Mouse (Mus musculus) kidney, embryonic 15.5 days (tissue): ENCODE data around the gene Calm2. TPM values are rescaled to one million over a fixed set of nuclear protein-coding genes. Genes with fewer than 3 reads are reported as not detected.

ENCODE experiments used
- ATAC-seq: fragments of 200-750 bp; cut with Nextera tagmentation; replicated peaks from 2 replicates; pipeline ENCODE4 v1.8.0; 2017; ENCODE audit warnings: moderate TSS enrichment; ENCODE audit not compliant: low FRiP score
- H3K27ac ChIP-seq: fragments of 300-500 bp; sonication (generic); 2 replicates; pipeline ENCODE4 v1.5.1; 2015; ENCODE audit warnings: mild to moderate bottlenecking, inconsistent platforms
- H3K27me3 ChIP-seq: fragments of 300-500 bp; sonication (generic); 2 replicates; pipeline ENCODE4 v1.6.1; 2015; ENCODE audit warnings: inconsistent platforms
- H3K36me3 ChIP-seq: fragments of 300-500 bp; sonication (generic); 2 replicates; pipeline ENCODE4 v1.6.1; 2015; ENCODE audit warnings: inconsistent platforms
- H3K4me1 ChIP-seq: fragments of 300-500 bp; sonication (generic); 2 replicates; pipeline ENCODE4 v1.6.1; 2015; ENCODE audit warnings: inconsistent platforms
- H3K4me2 ChIP-seq: fragments of 300-500 bp; sonication (generic); 2 replicates; pipeline ENCODE4 v1.6.1; 2015; ENCODE audit warnings: moderate library complexity, mild to moderate bottlenecking, inconsistent platforms
- H3K4me3 ChIP-seq: fragments of 300-500 bp; sonication (generic); replicated peaks from 2 replicates; pipeline ENCODE4 v1.5.1; 2015; ENCODE audit warnings: mild to moderate bottlenecking, inconsistent platforms
- H3K9ac ChIP-seq: fragments of 300-500 bp; sonication (generic); 2 replicates; pipeline ENCODE4 v1.6.1; 2015; ENCODE audit warnings: mild to moderate bottlenecking, inconsistent platforms
- H3K9me3 ChIP-seq: fragments of 300-500 bp; sonication (generic); replicated peaks from 2 replicates; pipeline ENCODE4 v1.6.1; 2016; ENCODE audit warnings: inconsistent platforms
- WGBS: fragments of 180-500 bp; shearing (Covaris S2); methylation state at CpG from one replicate; pipeline ENCODE4 v1.1.7; 2015; ENCODE audit warnings: mixed read lengths; 5-methylcytosine and 5-hydroxymethylcytosine counted together
- polyA plus RNA-seq: library from polyadenylated mRNA; unstranded; fragments of >200 nt; fragmentation: Nextera tagmentation; extraction: Ambion mirVana; gene quantifications from 2 replicates; pipeline ENCODE4 v1.2.1, GENCODE M21; 2015

The Calm2 gene
- 1,006 and 1,087 TPM in 2 replicates for polyA plus RNA-seq

- Histone ChIP-seq H3K9me3 (no peaks in the 10 kb centered on the region), H3K36me3 (peaks cover 3% of the 10 kb centered on the region; the same call in 1 of the 2 replicates)
These were observed at the start of gene Calm2 for GRCm38 (mm10) chr17:87446767-87447611. Gene Calm2, minus strand, starts transcription at chr17:87446935.

GRCm38 (mm10) chr17:87495504-87495903, 48.8 kb upstream of the Calm2 start:
- Histone ChIP-seq H3K4me3 (no peak overlapping the region), H3K4me2 (no peak overlapping the region), H3K9me3 (no peaks in the 10 kb centered on the region), H3K36me3 (no peaks in the 10 kb centered on the region), H3K27me3 (peaks cover 6% of the 10 kb centered on the region; the same call in 1 of the 2 replicates), H3K4me1 (peaks cover 6% of the 10 kb centered on the region), H3K27ac (no peak overlapping the region), H3K9ac (no peak overlapping the region)
- no peak for ATAC-seq
- 90% methylated on average over 4 of the region's 4 CpGs for WGBS

More at GRCm38 (mm10) chr17:87446767-87447611, at the start of gene Calm2:
- Histone ChIP-seq H3K4me2 (peak within 1 kb of the TSS; percentile 68), H3K4me3 (peak within 1 kb of the TSS; percentile 89), H3K27me3 (no peaks in the 10 kb centered on the region), H3K9ac (peak within 1 kb of the TSS; percentile 98), H3K27ac (peak within 1 kb of the TSS; percentile 99), H3K4me1 (peaks cover 30% of the 10 kb centered on the region)
- under 1% methylated on average over 66 of the region's 69 CpGs for WGBS
- peak; percentile 93 for ATAC-seq

- H3K9ac ChIP-seq = no peak overlapping the region
- WGBS = 92% methylated on average over 4 of the region's 4 CpGs
- ATAC-seq = no peak
These were observed 47.6 kb upstream of the Calm2 start for GRCm38 (mm10) chr17:87494310-87494709.

GRCm38 (mm10) chr17:87492286-87492685, 45.6 kb upstream of the Calm2 start:
- peaks cover 15% of the 10 kb centered on the region for H3K4me1 ChIP-seq
- H3K9me3 ChIP-seq = no peaks in the 10 kb centered on the region
- H3K4me2 ChIP-seq = no peak overlapping the region
- no peak overlapping the region for H3K27ac ChIP-seq
- 54% methylated on average over 4 of the region's 4 CpGs for WGBS
- no peaks in the 10 kb centered on the region for H3K36me3 ChIP-seq
- H3K27me3 ChIP-seq = no peaks in the 10 kb centered on the region; the same call in 1 of the 2 replicates
- no peak for ATAC-seq
- H3K9ac ChIP-seq = no peak overlapping the region
- H3K4me3 ChIP-seq = no peak overlapping the region

More at GRCm38 (mm10) chr17:87494310-87494709, 47.6 kb upstream of the Calm2 start:
- H3K4me2 ChIP-seq = no peak overlapping the region
- no peak overlapping the region for H3K4me3 ChIP-seq
- H3K9me3 ChIP-seq = no peaks in the 10 kb centered on the region
- H3K27ac ChIP-seq = no peak overlapping the region
- H3K4me1 ChIP-seq = peaks cover 15% of the 10 kb centered on the region
- peaks cover 2% of the 10 kb centered on the region; the same call in 1 of the 2 replicates for H3K27me3 ChIP-seq
- no peaks in the 10 kb centered on the region for H3K36me3 ChIP-seq

- H3K4me2 ChIP-seq = no peak overlapping the region
- H3K4me1 ChIP-seq = peaks cover 15% of the 10 kb centered on the region
- peak overlapping the region; percentile 19; the same call in 1 of the 2 replicates for H3K27ac ChIP-seq
- H3K9ac ChIP-seq = no peak overlapping the region
- no peaks in the 10 kb centered on the region; the same call in 1 of the 2 replicates for H3K27me3 ChIP-seq
- H3K9me3 ChIP-seq = no peaks in the 10 kb centered on the region
- WGBS = 12% methylated on average over 6 of the region's 6 CpGs
- H3K4me3 ChIP-seq = no peak overlapping the region
- peak; percentile 75 for ATAC-seq
- H3K36me3 ChIP-seq = no peaks in the 10 kb centered on the region
These were observed 43.6 kb upstream of the Calm2 start for GRCm38 (mm10) chr17:87490295-87490694.

GRCm38 (mm10) chr17:87485751-87486150, 39.0 kb upstream of the Calm2 start:
- 93% methylated on average over 5 of the region's 5 CpGs for WGBS
- no peak overlapping the region for H3K27ac ChIP-seq
- no peaks in the 10 kb centered on the region for H3K36me3 ChIP-seq

GRCm38 (mm10) chr17:87482867-87483266, 36.1 kb upstream of the Calm2 start:
- Histone ChIP-seq H3K9ac (no peak overlapping the region), H3K27ac (no peak overlapping the region), H3K4me3 (no peak overlapping the region), H3K9me3 (no peaks in the 10 kb centered on the region), H3K4me1 (no peaks in the 10 kb centered on the region), H3K27me3 (peaks cover under 1% of the 10 kb centered on the region; the same call in 1 of the 2 replicates), H3K36me3 (no peaks in the 10 kb centered on the region), H3K4me2 (no peak overlapping the region)
- WGBS = 56% methylated on average over 3 of the region's 3 CpGs
- ATAC-seq = no peak

More at GRCm38 (mm10) chr17:87485751-87486150, 39.0 kb upstream of the Calm2 start:
- Histone ChIP-seq H3K9me3 (no peaks in the 10 kb centered on the region), H3K27me3 (no peaks in the 10 kb centered on the region), H3K4me2 (no peak overlapping the region), H3K4me3 (no peak overlapping the region), H3K9ac (no peak overlapping the region), H3K4me1 (peaks cover 12% of the 10 kb centered on the region)
- ATAC-seq = no peak

GRCm38 (mm10) chr17:87478569-87478968, 31.8 kb upstream of the Calm2 start:
- no peak overlapping the region for H3K4me2 ChIP-seq
- H3K9ac ChIP-seq = no peak overlapping the region
- peaks cover 23% of the 10 kb centered on the region for H3K4me1 ChIP-seq
- no peaks in the 10 kb centered on the region for H3K9me3 ChIP-seq
- 69% methylated on average over 9 of the region's 9 CpGs for WGBS
- no peaks in the 10 kb centered on the region for H3K36me3 ChIP-seq
- no peak for ATAC-seq
- H3K27ac ChIP-seq = no peak overlapping the region
- H3K27me3 ChIP-seq = peaks cover 3% of the 10 kb centered on the region; the same call in 1 of the 2 replicates
- H3K4me3 ChIP-seq = no peak overlapping the region

GRCm38 (mm10) chr17:87477611-87478010, 30.9 kb upstream of the Calm2 start:
- Histone ChIP-seq H3K27ac (no peak overlapping the region), H3K4me2 (no peak overlapping the region), H3K4me1 (peaks cover 33% of the 10 kb centered on the region), H3K27me3 (peaks cover 3% of the 10 kb centered on the region; the same call in 1 of the 2 replicates), H3K9ac (no peak overlapping the region), H3K4me3 (no peak overlapping the region), H3K9me3 (no peaks in the 10 kb centered on the region), H3K36me3 (no peaks in the 10 kb centered on the region)
- 30% methylated on average over 16 of the region's 16 CpGs for WGBS
- no peak for ATAC-seq

GRCm38 (mm10) chr17:87475356-87475755, 28.6 kb upstream of the Calm2 start:
- H3K4me1 ChIP-seq = peaks cover 34% of the 10 kb centered on the region
- WGBS = 39% methylated on average over 8 of the region's 8 CpGs
- peak overlapping the region; percentile 64; the same call in 1 of the 2 replicates for H3K4me2 ChIP-seq
- no peak overlapping the region for H3K9ac ChIP-seq
- H3K36me3 ChIP-seq = no peaks in the 10 kb centered on the region
- no peaks in the 10 kb centered on the region for H3K9me3 ChIP-seq
- H3K4me3 ChIP-seq = no peak overlapping the region
- no peak overlapping the region for H3K27ac ChIP-seq
- ATAC-seq = no peak
- peaks cover 3% of the 10 kb centered on the region; the same call in 1 of the 2 replicates for H3K27me3 ChIP-seq

GRCm38 (mm10) chr17:87474501-87474795, 27.7 kb upstream of the Calm2 start:
- 0 out of 2 replicates have a peak overlapping the region, but pooled peaks have one; percentile 63 for H3K27ac ChIP-seq
- H3K27me3 ChIP-seq = peaks cover 3% of the 10 kb centered on the region; the same call in 1 of the 2 replicates
- whole genome bisulfite sequencing = 0% methylated on average over 7 of the region's 7 CpGs
- peak overlapping the region; percentile 64 for H3K4me2 ChIP-seq
- ATAC-seq = 0 out of 2 replicates have a peak, but pooled peaks have one; percentile 7
- no peaks in the 10 kb centered on the region for H3K9me3 ChIP-seq
- peak overlapping the region; percentile 17 for H3K9ac ChIP-seq
- peak overlapping the region; percentile 40 for H3K4me3 ChIP-seq
- no peaks in the 10 kb centered on the region for H3K36me3 ChIP-seq
- H3K4me1 ChIP-seq = peaks cover 34% of the 10 kb centered on the region
